Mouse (Mus musculus) midbrain, embryonic 16.5 days (tissue): ENCODE data around the gene Cxcr2. TPM values are rescaled to one million over a fixed set of nuclear protein-coding genes. Genes with fewer than 3 reads are reported as not detected.
A peak's percentile ranks its signal among the peaks of the same experiment; 100 is the strongest.

Experiments used
- ATAC-seq: fragments of 200-750 bp; cut with Nextera tagmentation; 2 replicates; pipeline ENCODE4 v1.8.0; 2017; ENCODE audit warnings: moderate TSS enrichment
- H3K27ac ChIP-seq: fragments of 300-500 bp; sonication (generic); 2 replicates; pipeline ENCODE4 v1.5.1; 2014; ENCODE audit warnings: mild to moderate bottlenecking, low read length, mixed read lengths
- H3K27me3 ChIP-seq: fragments of 300-500 bp; sonication (generic); 2 replicates; pipeline ENCODE4 v1.6.1; 2014; ENCODE audit warnings: low read depth, low read length, mixed read lengths; ENCODE audit not compliant: control insufficient read depth, insufficient read depth
- H3K36me3 ChIP-seq: fragments of 300-500 bp; sonication (generic); 2 replicates; pipeline ENCODE4 v1.6.1; 2014; ENCODE audit warnings: mild to moderate bottlenecking, low read length, moderate library complexity, mixed read lengths; ENCODE audit not compliant: control insufficient read depth, insufficient read depth
- H3K4me1 ChIP-seq: fragments of 300-500 bp; sonication (generic); 2 replicates; pipeline ENCODE4 v1.6.1; 2014; ENCODE audit warnings: mild to moderate bottlenecking, low read length, mixed read lengths; ENCODE audit not compliant: control insufficient read depth, insufficient read depth
- H3K4me2 ChIP-seq: fragments of 300-500 bp; sonication (generic); 2 replicates; pipeline ENCODE4 v1.6.1; 2014; ENCODE audit warnings: mild to moderate bottlenecking, low read length, mixed read lengths
- H3K4me3 ChIP-seq: fragments of 300-500 bp; sonication (generic); 2 replicates; pipeline ENCODE4 v1.5.1; 2014; ENCODE audit warnings: low read depth, mild to moderate bottlenecking, low read length, moderate library complexity, mixed read lengths
- H3K9ac ChIP-seq: fragments of 300-500 bp; sonication (generic); 2 replicates; pipeline ENCODE4 v1.6.1; 2014; ENCODE audit warnings: low read depth, low read length, mixed read lengths
- H3K9me3 ChIP-seq: fragments of 300-500 bp; sonication (generic); replicated peaks from 2 replicates; pipeline ENCODE4 v1.6.1; 2014; ENCODE audit warnings: mild to moderate bottlenecking, low read length, mixed read lengths; ENCODE audit not compliant: control insufficient read depth, poor library complexity, severe bottlenecking
- WGBS: fragments of 180-500 bp; shearing (Covaris S2); extraction: QIAGEN DNeasy Blood & Tissue Kit; methylation state at CpG from one replicate; pipeline ENCODE4 v1.1.7; 2014; 5-methylcytosine and 5-hydroxymethylcytosine counted together
- polyA plus RNA-seq: library from polyadenylated mRNA; unstranded; fragments of >200 nt; fragmentation: Nextera tagmentation; extraction: Ambion mirVana; gene quantifications from 2 replicates; pipeline ENCODE4 v1.2.1, GENCODE M21; 2015

The Cxcr2 gene
- polyA plus RNA-seq, 1 experiment from 2014 or later = 0.08 TPM

DNA sequence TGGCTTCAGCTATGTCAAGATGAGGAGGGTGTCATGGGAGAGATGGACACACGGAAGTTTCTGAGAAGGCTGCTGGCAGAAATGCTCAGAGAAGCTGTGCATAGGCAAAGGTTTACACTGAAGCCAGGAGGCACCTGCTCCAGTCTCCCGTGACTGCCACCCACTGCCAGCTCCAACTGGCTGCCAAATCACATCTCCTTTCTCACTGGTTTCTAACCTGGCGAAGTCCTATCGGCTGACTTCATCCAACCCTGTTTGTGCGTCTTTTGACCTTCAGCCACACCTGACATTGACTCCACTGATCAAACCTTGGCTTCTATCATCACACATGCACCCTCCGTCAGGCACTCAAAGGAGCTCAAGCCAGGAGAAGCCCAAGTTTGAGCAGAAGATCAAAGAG, 35.9 kb upstream of the Cxcr2 start:
- H3K9me3 ChIP-seq = no peaks in the 10 kb centered on the region
- H3K36me3 ChIP-seq = no peaks in the 10 kb centered on the region
- H3K27ac ChIP-seq = no peak overlapping the region
- 87% methylated on average over 6 of the region's 6 CpGs for WGBS
- no peaks in the 10 kb centered on the region for H3K4me1 ChIP-seq
- no peak overlapping the region for H3K9ac ChIP-seq
- H3K27me3 ChIP-seq = peaks cover 3% of the 10 kb centered on the region; the same call in 1 of the 2 replicates
- no peak for ATAC-seq
- no peak overlapping the region for H3K4me2 ChIP-seq
- H3K4me3 ChIP-seq = no peak overlapping the region

- H3K4me3 ChIP-seq = no peak overlapping the region
- no peak overlapping the region for H3K27ac ChIP-seq
- 88% methylated on average over 1 of the region's 1 CpGs for WGBS
- H3K9me3 ChIP-seq = no peaks in the 10 kb centered on the region
- peaks cover under 1% of the 10 kb centered on the region for H3K4me1 ChIP-seq
- H3K36me3 ChIP-seq = no peaks in the 10 kb centered on the region
- H3K4me2 ChIP-seq = no peak overlapping the region
- ATAC-seq = 0 out of 2 replicates have a peak, but pooled peaks have one; percentile 29
- H3K9ac ChIP-seq = no peak overlapping the region
- H3K27me3 ChIP-seq = peaks cover 9% of the 10 kb centered on the region
Measured at GRCm38 (mm10) chr1:74119115-74119514, 34.7 kb upstream of the Cxcr2 start.

DNA sequence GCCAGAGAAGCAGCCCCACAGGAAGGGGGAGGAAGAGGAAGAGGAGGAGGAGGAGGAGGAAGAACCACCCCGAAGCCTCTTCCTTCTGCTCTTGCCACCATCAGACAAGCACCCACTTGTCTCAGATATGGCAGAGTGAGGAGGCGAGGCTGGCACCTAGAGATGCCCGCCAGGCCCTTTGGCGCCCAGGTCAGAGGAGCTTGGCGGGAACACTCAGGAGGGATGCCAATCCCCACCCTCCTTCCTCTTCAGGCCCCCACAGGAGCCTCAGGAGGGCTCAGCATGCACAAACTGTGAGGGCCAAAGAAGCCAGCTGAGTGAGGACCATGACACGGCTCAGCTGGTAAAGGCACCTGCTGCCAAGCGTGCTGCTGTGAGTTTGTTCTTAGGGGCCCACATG, 32.7 kb upstream of the Cxcr2 start:
- ATAC-seq = no peak
- no peak overlapping the region for H3K9ac ChIP-seq
- H3K4me1 ChIP-seq = peaks cover 10% of the 10 kb centered on the region
- H3K36me3 ChIP-seq = no peaks in the 10 kb centered on the region
- no peak overlapping the region for H3K4me2 ChIP-seq
- peaks cover 17% of the 10 kb centered on the region for H3K27me3 ChIP-seq
- no peak overlapping the region for H3K4me3 ChIP-seq
- WGBS = 82% methylated on average over 7 of the region's 7 CpGs
- H3K9me3 ChIP-seq = no peaks in the 10 kb centered on the region
- H3K27ac ChIP-seq = no peak overlapping the region

- no peaks in the 10 kb centered on the region for H3K36me3 ChIP-seq
- peaks cover 10% of the 10 kb centered on the region for H3K4me1 ChIP-seq
- 51% methylated on average over 9 of the region's 9 CpGs for WGBS
- no peak overlapping the region for H3K9ac ChIP-seq
- ATAC-seq = no peak
- H3K4me2 ChIP-seq = no peak overlapping the region
- no peak overlapping the region for H3K27ac ChIP-seq
- no peaks in the 10 kb centered on the region for H3K9me3 ChIP-seq
- peaks cover 17% of the 10 kb centered on the region for H3K27me3 ChIP-seq
- no peak overlapping the region for H3K4me3 ChIP-seq
Measured at GRCm38 (mm10) chr1:74121821-74122576, 31.8 kb upstream of the Cxcr2 start.

DNA sequence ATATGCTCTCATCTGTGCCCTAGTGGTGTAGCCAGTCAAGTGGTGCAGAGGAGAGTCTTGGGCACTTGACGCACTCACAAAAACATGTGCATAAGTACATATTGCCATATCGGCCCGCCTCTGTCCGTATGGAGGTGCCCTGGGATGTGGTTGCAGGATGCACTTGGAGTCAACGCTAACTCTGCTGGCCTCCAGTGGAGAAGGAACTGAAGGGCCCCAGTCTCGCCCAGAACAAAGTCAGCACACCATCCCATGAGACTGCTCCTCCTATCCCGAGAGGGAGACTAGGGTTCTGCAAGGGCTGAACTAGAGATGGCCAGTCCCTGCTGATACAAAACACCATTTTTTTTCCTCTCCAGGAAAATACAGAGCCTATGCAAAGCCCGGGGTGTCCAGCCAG, 30.6 kb upstream of the Cxcr2 start:
- H3K9ac ChIP-seq = no peak overlapping the region
- no peaks in the 10 kb centered on the region for H3K36me3 ChIP-seq
- H3K9me3 ChIP-seq = no peaks in the 10 kb centered on the region
- ATAC-seq = no peak
- H3K4me1 ChIP-seq = peaks cover 10% of the 10 kb centered on the region
- H3K27me3 ChIP-seq = peaks cover 17% of the 10 kb centered on the region
- no peak overlapping the region for H3K27ac ChIP-seq
- H3K4me2 ChIP-seq = peak overlapping the region; percentile 91; the same call in 1 of the 2 replicates
- no peak overlapping the region for H3K4me3 ChIP-seq
- 62% methylated on average over 8 of the region's 8 CpGs for WGBS

DNA sequence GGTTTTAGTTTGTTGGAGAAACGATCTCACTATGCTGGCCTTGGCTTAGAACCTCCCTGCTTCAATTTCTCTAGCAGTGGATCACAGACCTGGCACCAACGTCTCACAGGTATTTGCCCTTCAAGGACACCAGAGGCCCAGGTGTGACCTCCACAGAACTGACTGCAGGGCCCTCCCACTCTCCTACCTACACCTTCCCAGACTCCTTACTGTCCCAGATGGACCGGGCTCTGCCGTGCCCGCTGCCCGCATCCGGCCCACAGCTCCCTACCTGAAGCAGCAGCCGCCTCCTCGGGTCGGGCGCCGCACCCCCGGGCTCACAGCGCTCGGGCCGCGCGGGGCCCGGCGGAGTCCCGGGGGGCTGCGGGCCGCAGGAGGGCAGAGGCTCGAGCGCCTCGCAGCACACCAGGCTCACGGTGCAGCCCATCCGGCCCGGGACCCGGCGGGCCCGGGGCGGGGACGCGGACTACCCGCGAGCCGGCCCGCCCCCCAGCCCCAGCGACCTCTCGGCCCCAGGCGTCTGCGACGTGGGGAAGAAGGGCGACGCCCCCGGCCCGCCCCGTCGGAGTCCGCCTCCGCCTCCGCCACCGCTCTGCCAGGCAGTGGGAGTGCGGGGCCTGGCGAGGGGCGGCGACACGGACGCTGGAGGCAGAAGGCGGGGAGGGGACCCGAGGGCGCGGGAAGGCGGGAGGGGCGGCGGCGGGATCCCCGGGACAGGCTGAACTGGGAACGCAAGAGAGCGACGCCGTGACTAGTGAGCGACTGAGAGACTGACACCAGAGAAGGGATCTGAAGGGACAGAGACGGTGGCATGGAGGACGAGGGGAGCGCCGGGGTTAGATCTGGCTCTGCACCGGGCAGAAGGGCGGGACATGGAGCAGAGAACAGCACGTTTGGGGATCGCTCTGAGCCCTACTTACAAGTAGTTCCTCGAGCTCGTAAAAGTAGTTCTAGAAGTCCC, 29.5 kb upstream of the Cxcr2 start, which contains the start of gene Tns1:
Gene Tns1 (minus strand): TSS at position 429 of the 961 bp plus-strand sequence.
- peak within 1 kb of the TSS; percentile 91 for H3K4me2 ChIP-seq
- H3K4me1 ChIP-seq = peaks cover 10% of the 10 kb centered on the region
- H3K27ac ChIP-seq = no peak within 1 kb of the TSS
- peak within 1 kb of the TSS; percentile 60 for H3K9ac ChIP-seq
- peak within 1 kb of the TSS; percentile 45 for H3K4me3 ChIP-seq
- peak; percentile 36 for ATAC-seq
- H3K27me3 ChIP-seq = peaks cover 17% of the 10 kb centered on the region
- H3K36me3 ChIP-seq = no peaks in the 10 kb centered on the region
- no peaks in the 10 kb centered on the region for H3K9me3 ChIP-seq
- WGBS = under 1% methylated on average over 61 of the region's 84 CpGs

GRCm38 (mm10) chr1:74124991-74125552, 28.7 kb upstream of the Cxcr2 start, which contains the start of gene Rufy4:
TSS of gene Rufy4 (plus strand) at chr1:74125541.
- Histone ChIP-seq H3K4me3 (peak within 1 kb of the TSS; percentile 45), H3K9me3 (no peaks in the 10 kb centered on the region), H3K27me3 (peaks cover 17% of the 10 kb centered on the region), H3K27ac (no peak within 1 kb of the TSS), H3K4me1 (peaks cover 10% of the 10 kb centered on the region), H3K9ac (peak within 1 kb of the TSS; percentile 60), H3K4me2 (peak within 1 kb of the TSS; percentile 91), H3K36me3 (no peaks in the 10 kb centered on the region)
- ATAC-seq = peak; percentile 61
- 0% methylated on average over 12 of the region's 12 CpGs for WGBS

GRCm38 (mm10) chr1:74130883-74131659, 22.7 kb upstream of the Cxcr2 start:
- no peak for ATAC-seq
- no peak overlapping the region for H3K4me3 ChIP-seq
- H3K4me1 ChIP-seq = no peaks in the 10 kb centered on the region
- H3K27me3 ChIP-seq = no peaks in the 10 kb centered on the region
- no peak overlapping the region for H3K9ac ChIP-seq
- H3K4me2 ChIP-seq = no peak overlapping the region
- no peak overlapping the region for H3K27ac ChIP-seq
- no peaks in the 10 kb centered on the region for H3K9me3 ChIP-seq
- no peaks in the 10 kb centered on the region for H3K36me3 ChIP-seq
- 90% methylated on average over 8 of the region's 8 CpGs for WGBS
